Mouse (Mus musculus): Measurements from ENCODE around the gene Upk1b. TPM values are rescaled to one million over a fixed set of nuclear protein-coding genes. Genes with fewer than 3 reads are reported as not detected.

The Upk1b gene
- total RNA-seq, 2 experiments from 2014 or later = 0.97 to 1.4 TPM

- intact Hi-C loops (cut with DNase I) = no loop called here
These were observed 33.5 kb downstream of the Upk1b start for GRCm38 (mm10) chr16:38766671-38767070.

GRCm38 (mm10) chr16:38763508-38763907, 36.6 kb downstream of the Upk1b start:
- no peak for DNase-seq (ENCODE audit: low spot score in 2 of 2)

More at GRCm38 (mm10) chr16:38766671-38767070, 33.5 kb downstream of the Upk1b start:
- DNase-seq (ENCODE audit: low spot score in 2 of 2) = no peak

GRCm38 (mm10) chr16:38762401-38762800, 37.7 kb downstream of the Upk1b start:
- DNase-seq (ENCODE audit: low spot score in 2 of 2) = no peak
- intact Hi-C loops (cut with DNase I) = no loop called here

More at GRCm38 (mm10) chr16:38763508-38763907, 36.6 kb downstream of the Upk1b start:
- intact Hi-C loops (cut with DNase I) = no loop called here

- intact Hi-C loops (cut with DNase I) = no loop called here
These were observed 38.2 kb downstream of the Upk1b start for GRCm38 (mm10) chr16:38761972-38762371.

GRCm38 (mm10) chr16:38760834-38761375, 39.2 kb downstream of the Upk1b start:
- intact Hi-C loops (cut with DNase I) = no loop called here

More at GRCm38 (mm10) chr16:38761972-38762371, 38.2 kb downstream of the Upk1b start:
- DNase-seq (ENCODE audit: low spot score in 2 of 2) = no peak

GRCm38 (mm10) chr16:38760239-38760638, 39.9 kb downstream of the Upk1b start:
- intact Hi-C loops (cut with DNase I) = no loop called here

More at GRCm38 (mm10) chr16:38760834-38761375, 39.2 kb downstream of the Upk1b start:
- no peak for DNase-seq (ENCODE audit: low spot score in 2 of 2)

GRCm38 (mm10) chr16:38758104-38758861, 41.8 kb downstream of the Upk1b start:
- intact Hi-C loops (cut with DNase I) = no loop called here
- DNase-seq (ENCODE audit: low spot score in 2 of 2) = no peak

More at GRCm38 (mm10) chr16:38760239-38760638, 39.9 kb downstream of the Upk1b start:
- no peak for DNase-seq (ENCODE audit: low spot score in 2 of 2)

- no peak for DNase-seq (ENCODE audit: low spot score in 2 of 2)
- intact Hi-C loops (cut with DNase I) = no loop called here
These were observed 42.5 kb downstream of the Upk1b start for GRCm38 (mm10) chr16:38757626-38758025.

- intact Hi-C loops (cut with DNase I) = no loop called here
- no peak for DNase-seq (ENCODE audit: low spot score in 2 of 2)
These were observed 43.6 kb downstream of the Upk1b start for GRCm38 (mm10) chr16:38756572-38756971.

GRCm38 (mm10) chr16:38756177-38756503, 44.0 kb downstream of the Upk1b start:
- no peak for DNase-seq (ENCODE audit: low spot score in 2 of 2)
- intact Hi-C loops (cut with DNase I) = no loop called here

- DNase-seq (ENCODE audit: low spot score in 2 of 2) = no peak
- intact Hi-C loops (cut with DNase I) = no loop called here
These were observed 44.5 kb downstream of the Upk1b start for GRCm38 (mm10) chr16:38755452-38756176.

GRCm38 (mm10) chr16:38753631-38754030, 46.5 kb downstream of the Upk1b start:
- intact Hi-C loops (cut with DNase I) = no loop called here
- DNase-seq (ENCODE audit: low spot score in 2 of 2) = no peak

GRCm38 (mm10) chr16:38750803-38751202, 49.3 kb downstream of the Upk1b start:
- intact Hi-C loops (cut with DNase I) = no loop called here
- DNase-seq (ENCODE audit: low spot score in 2 of 2) = no peak

- intact Hi-C loops (cut with DNase I) = loop anchor here (10.0 kb wide), 2 partner anchors 71 to 301 kb away; no protein-coding TSS in a partner anchor
- no peak for DNase-seq (ENCODE audit: low spot score in 2 of 2)
These were observed 56.0 kb downstream of the Upk1b start for GRCm38 (mm10) chr16:38743941-38744673.

GRCm38 (mm10) chr16:38742659-38743131, 57.4 kb downstream of the Upk1b start:
- intact Hi-C loops (cut with DNase I) = loop anchor here (10.0 kb wide), 2 partner anchors 72 to 302 kb away; no protein-coding TSS in a partner anchor
- DNase-seq (ENCODE audit: low spot score in 2 of 2) = peak in 1 of 2 experiments; percentile 34

- intact Hi-C loops (cut with DNase I) = loop anchor here (10.0 kb wide), 2 partner anchors 73 to 303 kb away; no protein-coding TSS in a partner anchor
These were observed 57.9 kb downstream of the Upk1b start, which contains the start of gene B4galt4 for GRCm38 (mm10) chr16:38742113-38742658. TSS of gene B4galt4 (plus strand) at chr16:38742264.

GRCm38 (mm10) chr16:38741204-38741903, 58.8 kb downstream of the Upk1b start:
- DNase-seq (ENCODE audit: low spot score in 2 of 2) = no peak
- intact Hi-C loops (cut with DNase I) = loop anchor here (10.0 kb wide), 2 partner anchors 73 to 303 kb away; no protein-coding TSS in a partner anchor

More at GRCm38 (mm10) chr16:38742113-38742658, 57.9 kb downstream of the Upk1b start, which contains the start of gene B4galt4:
- peak; percentile 75 to 82 for DNase-seq (ENCODE audit: low spot score in 2 of 2)

GRCm38 (mm10) chr16:38730921-38731320, 69.2 kb downstream of the Upk1b start:
- intact Hi-C loops (cut with DNase I) = no loop called here
- DNase-seq (ENCODE audit: low spot score in 2 of 2) = no peak

All from left cerebral cortex, postnatal 14 days (tissue).